In genomic region chr10:80317011-80317410, GRCm38 (mm10) we compare ENCODE assay signal across 15 mouse cellular contexts. TPM values are rescaled to one million over a fixed set of nuclear protein-coding genes. Genes with fewer than 3 reads are reported as not detected.
DNase-seq lines count a peak whose midpoint lies in the region; ATAC-seq lines count a peak whose summit lies in the region.
"Had no signal": no experiment of that assay in that cellular context is flagged by ENCODE, and none has a peak within 500 bp of the region (broad histone marks: within the 10 kb centered on the region; RNA-seq: fewer than 3 reads in every experiment).

No protein-coding gene starts in this region.

- 65% methylated on average over 10 of the region's 10 CpGs for WGBS in forebrain, embryonic 10.5 days
- 66% methylated on average over 10 of the region's 10 CpGs for WGBS in forebrain, embryonic 11.5 days
- 53% methylated on average over 10 of the region's 10 CpGs for WGBS in hindbrain, embryonic 13.5 days
- WGBS in hindbrain, embryonic 16.5 days: 53% methylated on average over 9 of the region's 10 CpGs
- WGBS in neural tube, embryonic 15.5 days: 34% methylated on average over 10 of the region's 10 CpGs

- no peak overlapping the region for H3K27ac ChIP-seq in forebrain, embryonic 10.5 days
- H3K27ac ChIP-seq in forebrain, embryonic 11.5 days (ENCODE audit: low read depth, low read length): no peak overlapping the region
- H3K27ac ChIP-seq in hindbrain, embryonic 13.5 days: peak overlapping the region; percentile 15; the same call in 1 of the 2 replicates
- H3K27ac ChIP-seq in hindbrain, embryonic 16.5 days (ENCODE audit: low read depth, low read length): no peak overlapping the region
- peak overlapping the region; percentile 3; the same call in 1 of the 2 replicates for H3K27ac ChIP-seq in neural tube, embryonic 15.5 days (replicated peaks)
- H3K27ac ChIP-seq: embryonic facial prominence, embryonic 15.5 days had no signal

- H3K4me1 ChIP-seq in forebrain, embryonic 10.5 days: peaks cover 81% of the 10 kb centered on the region
- peaks cover 17% of the 10 kb centered on the region for H3K4me1 ChIP-seq in forebrain, embryonic 11.5 days (replicated peaks; ENCODE audit: control insufficient read depth, insufficient read depth, low read length)
- H3K4me1 ChIP-seq in hindbrain, embryonic 13.5 days (replicated peaks): peaks cover 74% of the 10 kb centered on the region
- H3K4me1 ChIP-seq in hindbrain, embryonic 16.5 days (ENCODE audit: control insufficient read depth, insufficient read depth, low read depth, low read length): peaks cover 13% of the 10 kb centered on the region
- peaks cover 76% of the 10 kb centered on the region for H3K4me1 ChIP-seq in neural tube, embryonic 15.5 days

- H3K4me3 ChIP-seq in forebrain, embryonic 10.5 days: peak overlapping the region; percentile 2; the same call in 1 of the 2 replicates
- H3K4me3 ChIP-seq in forebrain, embryonic 11.5 days (ENCODE audit: low read depth, low read length): no peak overlapping the region
- no peak overlapping the region for H3K4me3 ChIP-seq in hindbrain, embryonic 13.5 days
- no peak overlapping the region for H3K4me3 ChIP-seq in hindbrain, embryonic 16.5 days (ENCODE audit: low read length)
- no peak overlapping the region for H3K4me3 ChIP-seq in neural tube, embryonic 15.5 days (replicated peaks)
- H3K4me3 ChIP-seq: embryonic facial prominence, embryonic 15.5 days; hindbrain, embryonic 12.5 days; myocyte had no signal

- H3K9me3 ChIP-seq in forebrain, embryonic 10.5 days: no peaks in the 10 kb centered on the region
- no peaks in the 10 kb centered on the region for H3K9me3 ChIP-seq in forebrain, embryonic 11.5 days (ENCODE audit: control insufficient read depth, low read length)
- no peaks in the 10 kb centered on the region for H3K9me3 ChIP-seq in hindbrain, embryonic 13.5 days
- no peaks in the 10 kb centered on the region for H3K9me3 ChIP-seq in hindbrain, embryonic 16.5 days (ENCODE audit: control insufficient read depth, low read length)
- no peaks in the 10 kb centered on the region for H3K9me3 ChIP-seq in neural tube, embryonic 15.5 days (replicated peaks)
- H3K9me3 ChIP-seq: embryonic facial prominence, embryonic 15.5 days; hindbrain, embryonic 12.5 days had no signal

- DNase-seq in forebrain, embryonic 10.5 days (ENCODE audit: extremely low spot score, low spot score): no peak
- no peak for DNase-seq in forebrain, embryonic 11.5 days (ENCODE audit: low spot score)
- no peak for DNase-seq in neural tube, embryonic 10.5 days (ENCODE audit: extremely low spot score, low spot score)
- no peak for DNase-seq in natural killer cell, adult 2 months (ENCODE audit: low spot score in 2 of 2)
- no peak for DNase-seq in thymus, postnatal 25 days
- DNase-seq: B cell, adult 2 months; cerebellum, adult 9-11 months; spleen, adult 18-20 months; thymus, adult 18-20 months had no signal

- no peak for ATAC-seq in forebrain, embryonic 11.5 days (replicated peaks; ENCODE audit: low FRiP score)
- no peak for ATAC-seq in hindbrain, embryonic 13.5 days (ENCODE audit: low FRiP score)
- no peak for ATAC-seq in hindbrain, embryonic 16.5 days
- ATAC-seq in neural tube, embryonic 15.5 days (ENCODE audit: low FRiP score): no peak

- no peak overlapping the region for H3K4me2 ChIP-seq in forebrain, embryonic 11.5 days (ENCODE audit: low read depth, low read length, severe bottlenecking)
- H3K4me2 ChIP-seq in hindbrain, embryonic 13.5 days: no peak overlapping the region
- H3K4me2 ChIP-seq in hindbrain, embryonic 16.5 days (ENCODE audit: low read length): no peak overlapping the region
- no peak overlapping the region for H3K4me2 ChIP-seq in neural tube, embryonic 15.5 days
- H3K4me2 ChIP-seq: embryonic facial prominence, embryonic 15.5 days; hindbrain, embryonic 12.5 days had no signal

- H3K9ac ChIP-seq in forebrain, embryonic 11.5 days (ENCODE audit: low read length): no peak overlapping the region
- no peak overlapping the region for H3K9ac ChIP-seq in hindbrain, embryonic 13.5 days
- no peak overlapping the region for H3K9ac ChIP-seq in hindbrain, embryonic 16.5 days (ENCODE audit: low read depth, low read length)
- no peak overlapping the region for H3K9ac ChIP-seq in neural tube, embryonic 15.5 days (replicated peaks)
- H3K9ac ChIP-seq: embryonic facial prominence, embryonic 15.5 days had no signal

- H3K27me3 ChIP-seq in forebrain, embryonic 10.5 days (ENCODE audit: poor library complexity, severe bottlenecking): peaks cover 69% of the 10 kb centered on the region
- H3K27me3 ChIP-seq in forebrain, embryonic 11.5 days (ENCODE audit: control insufficient read depth, insufficient read depth, low read length): peaks cover 16% of the 10 kb centered on the region
- peaks cover 3% of the 10 kb centered on the region; the same call in 1 of the 2 replicates for H3K27me3 ChIP-seq in hindbrain, embryonic 13.5 days
- no peaks in the 10 kb centered on the region for H3K27me3 ChIP-seq in hindbrain, embryonic 16.5 days (replicated peaks; ENCODE audit: control insufficient read depth, insufficient read depth, low read length)
- H3K27me3 ChIP-seq in neural tube, embryonic 15.5 days (replicated peaks): no peaks in the 10 kb centered on the region

- H3K36me3 ChIP-seq in forebrain, embryonic 10.5 days (replicated peaks): peaks cover 73% of the 10 kb centered on the region
- H3K36me3 ChIP-seq in forebrain, embryonic 11.5 days (ENCODE audit: control insufficient read depth, insufficient read depth, low read length): no peaks in the 10 kb centered on the region; the same call in 1 of the 2 replicates
- peaks cover 72% of the 10 kb centered on the region for H3K36me3 ChIP-seq in hindbrain, embryonic 13.5 days
- H3K36me3 ChIP-seq in hindbrain, embryonic 16.5 days (ENCODE audit: control insufficient read depth, insufficient read depth, low read length): peaks cover 56% of the 10 kb centered on the region
- H3K36me3 ChIP-seq in neural tube, embryonic 15.5 days: peaks cover 63% of the 10 kb centered on the region

RNA-seq across cellular contexts. Expression of gene 2310011J03Rik, which starts 3.3 kb away (rescaled TPM):
- polyA plus RNA-seq in forebrain, embryonic 10.5 days (2016; fragmentation: Nextera tagmentation; extraction: Ambion mirVana): 56.4 and 60.2 TPM in 2 replicates
- polyA plus RNA-seq in forebrain, embryonic 11.5 days (2014; fragmentation: Nextera tagmentation; extraction: Ambion mirVana): 39.7 and 45.2 TPM in 2 replicates
- polyA plus RNA-seq in hindbrain, embryonic 13.5 days (2015; fragmentation: Nextera tagmentation; extraction: Ambion mirVana): 28.5 and 29.1 TPM in 2 replicates
- polyA plus RNA-seq in hindbrain, embryonic 16.5 days (2015; fragmentation: Nextera tagmentation; extraction: Ambion mirVana): 31.7 and 32.8 TPM in 2 replicates
- polyA plus RNA-seq in neural tube, embryonic 15.5 days (2015; fragmentation: Nextera tagmentation; extraction: Ambion mirVana): 26.9 and 36.6 TPM in 2 replicates

RNA-seq across cellular contexts. Expression of gene Pcsk4, which starts 12.3 kb away (rescaled TPM):
- 5.7 and 6.7 TPM in 2 replicates for polyA plus RNA-seq in forebrain, embryonic 10.5 days (2016; fragmentation: Nextera tagmentation; extraction: Ambion mirVana)
- polyA plus RNA-seq in forebrain, embryonic 11.5 days (2014; fragmentation: Nextera tagmentation; extraction: Ambion mirVana): 3.8 and 4.5 TPM in 2 replicates
- polyA plus RNA-seq in hindbrain, embryonic 13.5 days (2015; fragmentation: Nextera tagmentation; extraction: Ambion mirVana): 1.9 and 2.5 TPM in 2 replicates
- polyA plus RNA-seq in hindbrain, embryonic 16.5 days (2015; fragmentation: Nextera tagmentation; extraction: Ambion mirVana): 8.1 and 8.5 TPM in 2 replicates
- 5.6 and 8.2 TPM in 2 replicates for polyA plus RNA-seq in neural tube, embryonic 15.5 days (2015; fragmentation: Nextera tagmentation; extraction: Ambion mirVana)

RNA-seq across cellular contexts. Expression of gene Reep6, which starts 12.7 kb away (rescaled TPM):
- 7.7 and 9.1 TPM in 2 replicates for polyA plus RNA-seq in forebrain, embryonic 10.5 days (2016; fragmentation: Nextera tagmentation; extraction: Ambion mirVana)
- 7.0 and 8.0 TPM in 2 replicates for polyA plus RNA-seq in forebrain, embryonic 11.5 days (2014; fragmentation: Nextera tagmentation; extraction: Ambion mirVana)
- polyA plus RNA-seq in hindbrain, embryonic 13.5 days (2015; fragmentation: Nextera tagmentation; extraction: Ambion mirVana): 3.1 and 3.5 TPM in 2 replicates
- 7.5 and 7.6 TPM in 2 replicates for polyA plus RNA-seq in hindbrain, embryonic 16.5 days (2015; fragmentation: Nextera tagmentation; extraction: Ambion mirVana)
- polyA plus RNA-seq in neural tube, embryonic 15.5 days (2015; fragmentation: Nextera tagmentation; extraction: Ambion mirVana): 4.3 and 7.3 TPM in 2 replicates

RNA-seq across cellular contexts. Expression of gene Apc2, which starts 21.2 kb away (rescaled TPM):
- polyA plus RNA-seq in forebrain, embryonic 10.5 days (2016; fragmentation: Nextera tagmentation; extraction: Ambion mirVana): 19.4 and 27.0 TPM in 2 replicates
- 75.5 and 77.7 TPM in 2 replicates for polyA plus RNA-seq in forebrain, embryonic 11.5 days (2014; fragmentation: Nextera tagmentation; extraction: Ambion mirVana)
- 182 and 183 TPM in 2 replicates for polyA plus RNA-seq in hindbrain, embryonic 13.5 days (2015; fragmentation: Nextera tagmentation; extraction: Ambion mirVana)
- 139 and 149 TPM in 2 replicates for polyA plus RNA-seq in hindbrain, embryonic 16.5 days (2015; fragmentation: Nextera tagmentation; extraction: Ambion mirVana)
- polyA plus RNA-seq in neural tube, embryonic 15.5 days (2015; fragmentation: Nextera tagmentation; extraction: Ambion mirVana): 122 and 144 TPM in 2 replicates

RNA-seq across cellular contexts. Expression of gene Rps15, which starts 24.8 kb away (rescaled TPM):
- polyA plus RNA-seq in forebrain, embryonic 10.5 days (2016; fragmentation: Nextera tagmentation; extraction: Ambion mirVana): 1,138 and 1,144 TPM in 2 replicates
- 858 and 895 TPM in 2 replicates for polyA plus RNA-seq in forebrain, embryonic 11.5 days (2014; fragmentation: Nextera tagmentation; extraction: Ambion mirVana)
- polyA plus RNA-seq in hindbrain, embryonic 13.5 days (2015; fragmentation: Nextera tagmentation; extraction: Ambion mirVana): 583 and 598 TPM in 2 replicates
- polyA plus RNA-seq in hindbrain, embryonic 16.5 days (2015; fragmentation: Nextera tagmentation; extraction: Ambion mirVana): 491 and 527 TPM in 2 replicates
- 544 and 638 TPM in 2 replicates for polyA plus RNA-seq in neural tube, embryonic 15.5 days (2015; fragmentation: Nextera tagmentation; extraction: Ambion mirVana)

Comparison
In these comparisons a context has a peak if more than half of its experiments do, and no peak if none do; other contexts are left out.
1. H3K27ac ChIP-seq: peak in hindbrain, embryonic 13.5 days (single experiment) and neural tube, embryonic 15.5 days (single experiment); none in forebrain, embryonic 10.5 days (single experiment), forebrain, embryonic 11.5 days (single experiment) and hindbrain, embryonic 16.5 days (single experiment).